Mouse (Mus musculus) brain, embryonic 14.5 days (tissue): ENCODE data around the gene Syne2.

Experiments used
- CTCF ChIP-seq: fragments of 200-500 bp; IDR thresholded peaks from 2 replicates; pipeline ENCODE4 v1.5.1; 2012; ENCODE audit warnings: inconsistent platforms, mild to moderate bottlenecking, moderate library complexity, borderline replicate concordance; ENCODE audit not compliant: insufficient read depth, insufficient read length; ENCODE audit errors: extremely low read depth
- POLR2A ChIP-seq: fragments of 200-500 bp; IDR thresholded peaks from 2 replicates; pipeline ENCODE4 v1.6.1; 2012; ENCODE audit warnings: mild to moderate bottlenecking, inconsistent platforms, borderline replicate concordance; ENCODE audit not compliant: poor library complexity, insufficient read depth, insufficient read length, severe bottlenecking; ENCODE audit errors: extremely low read depth

GRCm38 (mm10) chr12:75865166-75865565 is 47.2 kb downstream of the Syne2 start:
- no peak for TF ChIP-seq POLR2A
- no peak for TF ChIP-seq CTCF
